Mouse (Mus musculus): ENCODE measurements around the gene Card6. TPM values are rescaled to one million over a fixed set of nuclear protein-coding genes. Genes with fewer than 3 reads are reported as not detected.

The Card6 gene
- polyA plus RNA-seq, 1 experiment from 2014 or later, result 2.4 TPM

DNA sequence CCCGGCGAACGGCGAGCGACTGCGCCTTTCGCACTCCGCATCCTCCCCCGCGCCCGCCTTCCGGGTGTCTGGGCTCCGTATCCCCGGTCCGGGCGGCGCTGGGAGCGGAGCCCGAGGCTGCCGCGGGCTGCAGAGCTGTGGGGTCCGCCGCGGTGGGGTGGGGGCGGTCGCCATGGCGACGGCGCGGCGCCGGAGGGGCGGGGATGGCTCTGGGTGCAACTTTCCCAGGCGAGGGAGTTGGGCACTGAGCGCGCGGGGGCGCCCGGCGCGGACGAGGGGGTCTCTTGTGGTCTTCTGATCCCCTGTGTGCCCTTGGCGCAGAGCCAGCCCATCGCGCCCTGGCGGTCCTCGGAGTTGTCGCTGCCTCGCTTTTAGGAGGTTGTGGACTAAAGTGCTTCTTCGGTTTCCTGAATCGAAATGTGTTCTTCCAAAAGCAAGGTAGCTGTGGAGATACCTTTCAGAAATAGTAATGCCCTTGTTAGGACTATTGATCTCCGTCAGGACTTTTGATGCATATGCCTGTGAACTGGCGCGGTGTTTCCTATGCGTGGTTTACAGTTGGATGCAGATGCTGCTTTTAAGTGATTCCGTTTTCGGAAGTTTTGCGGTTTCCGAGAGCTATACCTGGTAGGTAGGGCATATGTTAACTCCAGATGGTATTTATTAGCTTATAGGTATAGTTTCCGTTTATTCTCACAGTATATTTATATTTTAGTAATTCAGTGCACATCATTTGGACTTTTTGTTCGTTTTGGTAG, 35.9 kb upstream of the Card6 start:
- ATAC-seq (ENCODE audit: insufficient read depth, low FRiP score), result peak; percentile 84
- peak overlapping the region; percentile 77 for H3K4me2 ChIP-seq (ENCODE audit: low read depth, low read length)
- peak overlapping the region; percentile 95 for H3K9ac ChIP-seq (ENCODE audit: low read length)
- H3K4me1 ChIP-seq (ENCODE audit: control insufficient read depth, insufficient read depth, low read length), result peaks cover 18% of the 10 kb centered on the region
- H3K27ac ChIP-seq (ENCODE audit: low read length), result peak overlapping the region; percentile 87
- H3K9me3 ChIP-seq (replicated peaks; ENCODE audit: control insufficient read depth, low read length), result no peaks in the 10 kb centered on the region
- H3K4me3 ChIP-seq (replicated peaks; ENCODE audit: low read length), result peak overlapping the region; percentile 93
- under 1% methylated on average over 58 of the region's 61 CpGs for WGBS
- no peaks in the 10 kb centered on the region for H3K27me3 ChIP-seq (ENCODE audit: control insufficient read depth, insufficient read depth, low read length)
- H3K36me3 ChIP-seq (ENCODE audit: control insufficient read depth, insufficient read depth, low read length), result no peaks in the 10 kb centered on the region

DNA sequence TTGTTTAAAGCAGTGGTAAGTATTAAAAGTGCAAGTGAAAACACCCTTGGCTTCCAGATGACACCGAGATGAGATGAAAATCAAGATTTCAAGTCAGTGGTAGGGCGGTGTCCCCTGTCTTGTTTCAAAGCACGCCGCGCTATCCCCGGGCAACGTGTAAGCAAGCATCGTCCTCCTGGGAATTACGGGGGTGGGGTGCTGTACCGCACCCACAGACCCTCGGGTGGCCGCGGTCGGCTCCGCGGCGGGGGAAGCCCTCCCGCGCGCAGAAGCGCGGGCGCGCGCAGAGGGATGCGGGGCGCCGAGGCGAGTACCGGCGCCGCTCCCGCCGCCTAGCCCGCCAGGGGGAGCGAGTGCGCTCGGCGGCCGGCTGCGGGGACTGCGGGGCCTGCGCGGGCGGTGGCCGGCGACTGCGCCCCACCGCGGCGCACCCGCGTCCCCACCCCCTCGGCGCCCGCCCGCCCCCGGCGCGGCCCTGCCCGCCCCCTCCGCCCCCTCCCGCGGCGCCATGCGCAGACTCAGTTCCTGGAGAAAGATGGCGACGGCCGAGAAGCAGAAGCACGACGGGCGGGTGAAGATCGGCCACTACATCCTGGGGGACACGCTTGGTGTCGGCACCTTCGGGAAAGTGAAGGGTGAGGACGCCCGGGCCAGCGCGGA, 35.2 kb upstream of the Card6 start, which contains the start of gene Prkaa1:
Gene Prkaa1, plus strand, starts transcription at position 501 of the 660 bp plus-strand sequence.
- under 1% methylated on average over 55 of the region's 80 CpGs for WGBS

GRCm38 (mm10) chr15:5142714-5143113, 34.4 kb upstream of the Card6 start:
- 65% methylated on average over 5 of the region's 5 CpGs for WGBS
- H3K27ac ChIP-seq (ENCODE audit: low read length), result no peak overlapping the region
- H3K9me3 ChIP-seq (replicated peaks; ENCODE audit: control insufficient read depth, low read length), result no peaks in the 10 kb centered on the region
- no peak overlapping the region for H3K4me2 ChIP-seq (ENCODE audit: low read depth, low read length)
- H3K27me3 ChIP-seq (ENCODE audit: control insufficient read depth, insufficient read depth, low read length), result no peaks in the 10 kb centered on the region
- no peak for ATAC-seq (ENCODE audit: insufficient read depth, low FRiP score)
- no peak overlapping the region for H3K9ac ChIP-seq (ENCODE audit: low read length)
- H3K4me1 ChIP-seq (ENCODE audit: control insufficient read depth, insufficient read depth, low read length), result peaks cover 12% of the 10 kb centered on the region
- no peak overlapping the region for H3K4me3 ChIP-seq (replicated peaks; ENCODE audit: low read length)
- no peaks in the 10 kb centered on the region for H3K36me3 ChIP-seq (ENCODE audit: control insufficient read depth, insufficient read depth, low read length)

More for the DNA sequence above, 35.2 kb upstream of the Card6 start, which contains the start of gene Prkaa1:
- H3K4me3 ChIP-seq (replicated peaks; ENCODE audit: low read length), result peak within 1 kb of the TSS; percentile 93
- H3K4me1 ChIP-seq (ENCODE audit: control insufficient read depth, insufficient read depth, low read length), result peaks cover 13% of the 10 kb centered on the region
- H3K9me3 ChIP-seq (replicated peaks; ENCODE audit: control insufficient read depth, low read length), result no peaks in the 10 kb centered on the region
- peak within 1 kb of the TSS; percentile 77 for H3K4me2 ChIP-seq (ENCODE audit: low read depth, low read length)
- peak; percentile 95 for ATAC-seq (ENCODE audit: insufficient read depth, low FRiP score)
- H3K9ac ChIP-seq (ENCODE audit: low read length), result peak within 1 kb of the TSS; percentile 95
- H3K27me3 ChIP-seq (ENCODE audit: control insufficient read depth, insufficient read depth, low read length), result no peaks in the 10 kb centered on the region
- peak within 1 kb of the TSS; percentile 87 for H3K27ac ChIP-seq (ENCODE audit: low read length)
- no peaks in the 10 kb centered on the region for H3K36me3 ChIP-seq (ENCODE audit: control insufficient read depth, insufficient read depth, low read length)

DNA sequence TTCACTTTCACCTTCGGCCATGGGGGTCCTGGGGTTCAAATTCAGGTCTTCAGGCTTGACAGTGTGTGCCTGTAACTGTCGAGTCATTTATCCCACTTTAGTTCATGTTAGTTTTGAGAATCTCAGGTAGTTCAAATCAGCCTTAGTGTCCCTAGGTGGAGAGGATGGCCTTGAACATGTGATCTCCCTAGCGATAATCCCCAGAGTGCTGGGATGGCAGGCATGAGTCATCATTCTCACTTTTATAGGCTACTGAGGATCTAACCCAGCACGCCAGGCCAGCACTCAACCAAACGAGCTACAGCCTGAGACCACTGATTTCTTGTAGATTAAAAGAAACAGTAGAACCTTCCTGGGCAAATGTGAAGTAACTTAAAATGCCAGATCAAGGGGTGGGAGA, 33.7 kb upstream of the Card6 start:
- H3K27me3 ChIP-seq (ENCODE audit: control insufficient read depth, insufficient read depth, low read length), result no peaks in the 10 kb centered on the region
- 64% methylated on average over 5 of the region's 5 CpGs for WGBS

DNA sequence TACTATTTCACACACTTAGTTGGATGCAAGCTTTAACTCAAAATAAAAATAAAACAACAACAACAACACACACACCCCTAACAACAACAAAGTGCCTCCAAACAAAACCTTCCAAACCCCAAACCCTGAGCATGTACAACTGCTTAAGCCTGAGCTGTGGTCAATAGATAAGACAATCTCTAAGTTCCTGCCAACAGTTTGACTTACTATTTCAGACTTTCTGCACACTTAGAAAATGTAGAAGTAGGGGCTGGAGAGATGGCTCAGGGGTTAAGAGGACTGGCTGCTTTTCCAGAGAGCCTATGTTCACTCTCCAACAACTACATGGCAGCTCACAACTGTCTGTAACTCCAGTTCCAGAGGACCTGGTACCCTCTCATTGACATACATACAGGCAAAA, 32.0 kb upstream of the Card6 start:
- H3K36me3 ChIP-seq (ENCODE audit: control insufficient read depth, insufficient read depth, low read length), result no peaks in the 10 kb centered on the region
- peaks cover 8% of the 10 kb centered on the region for H3K4me1 ChIP-seq (ENCODE audit: control insufficient read depth, insufficient read depth, low read length)
- no peak for ATAC-seq (ENCODE audit: insufficient read depth, low FRiP score)
- H3K9ac ChIP-seq (ENCODE audit: low read length), result no peak overlapping the region
- H3K4me3 ChIP-seq (replicated peaks; ENCODE audit: low read length), result no peak overlapping the region
- no peaks in the 10 kb centered on the region for H3K9me3 ChIP-seq (replicated peaks; ENCODE audit: control insufficient read depth, low read length)
- no peak overlapping the region for H3K4me2 ChIP-seq (ENCODE audit: low read depth, low read length)
- no peaks in the 10 kb centered on the region for H3K27me3 ChIP-seq (ENCODE audit: control insufficient read depth, insufficient read depth, low read length)
- no peak overlapping the region for H3K27ac ChIP-seq (ENCODE audit: low read length)

More for the DNA sequence above, 33.7 kb upstream of the Card6 start:
- no peak for ATAC-seq (ENCODE audit: insufficient read depth, low FRiP score)
- Histone ChIP-seq H3K4me2 (ENCODE audit: low read depth, low read length) (no peak overlapping the region), H3K9ac (ENCODE audit: low read length) (no peak overlapping the region), H3K36me3 (ENCODE audit: control insufficient read depth, insufficient read depth, low read length) (no peaks in the 10 kb centered on the region), H3K9me3 (replicated peaks; ENCODE audit: control insufficient read depth, low read length) (no peaks in the 10 kb centered on the region), H3K27ac (ENCODE audit: low read length) (no peak overlapping the region), H3K4me3 (replicated peaks; ENCODE audit: low read length) (no peak overlapping the region), H3K4me1 (ENCODE audit: control insufficient read depth, insufficient read depth, low read length) (peaks cover 12% of the 10 kb centered on the region)

GRCm38 (mm10) chr15:5139863-5140262, 31.5 kb upstream of the Card6 start:
- Histone ChIP-seq H3K4me2 (ENCODE audit: low read depth, low read length) (no peak overlapping the region), H3K9ac (ENCODE audit: low read length) (no peak overlapping the region), H3K9me3 (replicated peaks; ENCODE audit: control insufficient read depth, low read length) (no peaks in the 10 kb centered on the region), H3K27ac (ENCODE audit: low read length) (no peak overlapping the region), H3K36me3 (ENCODE audit: control insufficient read depth, insufficient read depth, low read length) (no peaks in the 10 kb centered on the region), H3K4me3 (replicated peaks; ENCODE audit: low read length) (no peak overlapping the region), H3K4me1 (ENCODE audit: control insufficient read depth, insufficient read depth, low read length) (peaks cover 3% of the 10 kb centered on the region), H3K27me3 (ENCODE audit: control insufficient read depth, insufficient read depth, low read length) (no peaks in the 10 kb centered on the region)
- WGBS, result 85% methylated on average over 7 of the region's 7 CpGs
- no peak for ATAC-seq (ENCODE audit: insufficient read depth, low FRiP score)

- Histone ChIP-seq H3K4me1 (ENCODE audit: control insufficient read depth, insufficient read depth, low read length) (no peaks in the 10 kb centered on the region), H3K9me3 (replicated peaks; ENCODE audit: control insufficient read depth, low read length) (no peaks in the 10 kb centered on the region), H3K27ac (ENCODE audit: low read length) (no peak overlapping the region), H3K4me3 (replicated peaks; ENCODE audit: low read length) (no peak overlapping the region), H3K4me2 (ENCODE audit: low read depth, low read length) (no peak overlapping the region), H3K36me3 (ENCODE audit: control insufficient read depth, insufficient read depth, low read length) (no peaks in the 10 kb centered on the region), H3K27me3 (ENCODE audit: control insufficient read depth, insufficient read depth, low read length) (no peaks in the 10 kb centered on the region), H3K9ac (ENCODE audit: low read length) (no peak overlapping the region)
- ATAC-seq (ENCODE audit: insufficient read depth, low FRiP score), result no peak
- WGBS, result 75% methylated on average over 2 of the region's 2 CpGs
Observed at GRCm38 (mm10) chr15:5139366-5139765, 31.0 kb upstream of the Card6 start.

GRCm38 (mm10) chr15:5138021-5138856, 29.9 kb upstream of the Card6 start:
- H3K9me3 ChIP-seq (replicated peaks; ENCODE audit: control insufficient read depth, low read length), result no peaks in the 10 kb centered on the region
- no peaks in the 10 kb centered on the region for H3K36me3 ChIP-seq (ENCODE audit: control insufficient read depth, insufficient read depth, low read length)
- 62% methylated on average over 9 of the region's 9 CpGs for WGBS

More at GRCm38 (mm10) chr15:5138021-5138856, 29.9 kb upstream of the Card6 start:
- H3K4me2 ChIP-seq (ENCODE audit: low read depth, low read length), result no peak overlapping the region
- H3K27ac ChIP-seq (ENCODE audit: low read length), result no peak overlapping the region
- no peak for ATAC-seq (ENCODE audit: insufficient read depth, low FRiP score)
- no peak overlapping the region for H3K4me3 ChIP-seq (replicated peaks; ENCODE audit: low read length)
- H3K27me3 ChIP-seq (ENCODE audit: control insufficient read depth, insufficient read depth, low read length), result no peaks in the 10 kb centered on the region
- H3K4me1 ChIP-seq (ENCODE audit: control insufficient read depth, insufficient read depth, low read length), result no peaks in the 10 kb centered on the region
- H3K9ac ChIP-seq (ENCODE audit: low read length), result no peak overlapping the region

Measured in stomach, embryonic 16.5 days (tissue).